Mouse (Mus musculus) G1E-ER4 (cell line): ENCODE data around the gene Arf4. TPM values are rescaled to one million over a fixed set of nuclear protein-coding genes. Genes with fewer than 3 reads are reported as not detected.

Experiments
- GATA1 ChIP-seq: IDR thresholded peaks from one replicate; pipeline ENCODE4 v1.8.0; 2012; ENCODE audit warnings: low read length, inconsistent platforms
- polyA plus RNA-seq: library from polyadenylated mRNA; stranded (reverse); fragments of >175 nt; gene quantifications from 2 replicates; pipeline ENCODE4 v1.2.3, GENCODE M21; 2012

Gene Arf4
- polyA plus RNA-seq, 1 experiment = 223 TPM

GRCm38 (mm10) chr14:26692974-26693373, 55.1 kb downstream of the Arf4 start, which contains the start of gene Dnah12:
Dnah12 (plus strand) TSS chr14:26693274.
- no peak for TF ChIP-seq GATA1

- TF ChIP-seq GATA1 = no peak
Measured at GRCm38 (mm10) chr14:26697912-26698311, 60.0 kb downstream of the Arf4 start.

Other genes with a start within 250 kb of the Arf4 start
- gene Slmap, start 103.1 kb upstream of the Arf4 start, polyA plus RNA-seq = 60.1 and 67.3 TPM in 2 replicates
- 9.9 and 15.5 TPM in 2 replicates for gene Dennd6a, start 64.2 kb upstream of the Arf4 start, polyA plus RNA-seq
- gene Pde12, start 31.8 kb downstream of the Arf4 start, polyA plus RNA-seq = 15.2 and 18.8 TPM in 2 replicates
- 0.01 TPM in 1 of 2 replicates, not detected in the other for gene Dnah12, start 55.2 kb downstream of the Arf4 start, polyA plus RNA-seq